Mouse (Mus musculus) ZHBTc4 (cell line): ENCODE measurements at regions not wholly inside any gene's neighbourhood (a gene's known extent, or its start where the extent isn't known, plus 50 kb on each side); places are given as distances from the start of the nearest gene placed in this dataset.

Experiments used
- DNase-seq: peaks from one replicate; pipeline ENCODE4 v3.0.0-alpha.2; 2011; ENCODE audit warnings: low read depth, low spot score

GRCm38 (mm10) chr2:17290709-17291108, 440.6 kb downstream of the Nebl start:
- no peak for DNase-seq

GRCm38 (mm10) chr2:17287598-17287997, 443.7 kb downstream of the Nebl start:
- DNase-seq, result no peak

GRCm38 (mm10) chr2:17249960-17250359, 481.3 kb downstream of the Nebl start:
- no peak for DNase-seq

GRCm38 (mm10) chr2:17245821-17246220, 485.4 kb downstream of the Nebl start:
- DNase-seq, result no peak

DNA sequence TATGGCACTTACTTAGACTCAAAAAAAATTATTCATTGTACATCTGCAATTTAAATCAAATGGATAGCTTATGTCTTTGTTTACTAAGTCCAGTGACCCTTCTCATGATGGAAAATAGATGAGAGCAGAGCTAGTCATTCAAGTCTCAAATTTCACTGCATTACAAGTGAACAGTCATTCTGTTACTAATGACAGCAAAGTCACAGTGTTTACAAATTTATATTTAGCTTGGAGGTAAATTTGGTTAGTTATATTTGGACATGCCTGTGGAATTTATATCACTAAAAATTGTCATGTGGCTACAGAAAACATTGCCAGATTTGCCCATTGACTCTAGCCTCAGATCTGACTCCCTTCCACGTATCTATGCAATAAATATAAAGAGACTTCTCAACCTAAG, 515.7 kb downstream of the Nebl start:
- no peak for DNase-seq

GRCm38 (mm10) chr2:17214881-17215280, 516.4 kb downstream of the Nebl start:
- no peak for DNase-seq

- no peak for DNase-seq
Measured at GRCm38 (mm10) chr2:17212566-17212965, 518.7 kb downstream of the Nebl start.

GRCm38 (mm10) chr2:17211105-17211504, 520.2 kb downstream of the Nebl start:
- no peak for DNase-seq

- no peak for DNase-seq
Measured at GRCm38 (mm10) chr2:17193611-17194010, 537.7 kb downstream of the Nebl start.

GRCm38 (mm10) chr2:17189169-17189568, 542.1 kb downstream of the Nebl start:
- no peak for DNase-seq

- DNase-seq, result peak; percentile 8
Measured at GRCm38 (mm10) chr2:17187822-17188221, 543.4 kb downstream of the Nebl start.

DNA sequence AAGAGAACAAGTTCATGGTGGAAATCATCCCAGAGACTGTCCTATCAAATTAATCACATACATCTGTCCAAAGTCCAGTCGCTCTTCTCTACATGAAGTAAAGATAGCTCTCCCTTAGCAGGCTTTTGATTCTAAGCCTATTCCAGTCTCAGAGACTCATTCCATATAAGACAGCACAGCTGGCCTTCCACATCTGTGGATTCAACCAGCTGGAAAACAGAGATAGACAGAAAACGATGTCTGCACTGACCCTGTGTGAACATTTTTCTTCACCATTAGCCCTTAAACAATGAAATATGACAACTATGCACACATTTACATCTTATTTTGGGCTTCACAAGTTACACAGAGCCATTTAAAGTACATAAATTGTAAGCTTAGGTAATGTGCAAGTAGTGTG, 547.6 kb downstream of the Nebl start:
- DNase-seq, result no peak

DNA sequence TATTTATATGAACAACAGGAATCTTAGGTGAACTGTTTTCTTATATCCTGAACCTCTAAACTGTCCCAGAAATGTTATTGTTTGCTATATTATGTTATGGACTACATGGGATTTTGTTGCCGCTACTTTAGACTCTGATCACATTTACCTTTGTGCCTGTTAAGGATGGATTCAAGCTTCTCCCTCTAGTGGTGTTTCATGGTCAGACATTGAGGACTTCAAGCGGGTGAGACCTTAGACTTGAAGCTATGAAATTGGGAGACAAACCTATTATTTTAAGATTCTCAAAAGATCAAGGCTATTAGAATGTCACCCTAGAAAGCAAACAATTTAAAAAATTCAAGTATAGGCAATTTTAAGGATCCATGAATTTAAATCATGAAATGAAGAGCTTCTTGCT, 549.7 kb downstream of the Nebl start:
- no peak for DNase-seq

GRCm38 (mm10) chr2:17168896-17169295, 562.4 kb downstream of the Nebl start:
- DNase-seq, result peak; percentile 44

GRCm38 (mm10) chr2:17165016-17165415, 566.2 kb downstream of the Nebl start:
- DNase-seq, result no peak

DNA sequence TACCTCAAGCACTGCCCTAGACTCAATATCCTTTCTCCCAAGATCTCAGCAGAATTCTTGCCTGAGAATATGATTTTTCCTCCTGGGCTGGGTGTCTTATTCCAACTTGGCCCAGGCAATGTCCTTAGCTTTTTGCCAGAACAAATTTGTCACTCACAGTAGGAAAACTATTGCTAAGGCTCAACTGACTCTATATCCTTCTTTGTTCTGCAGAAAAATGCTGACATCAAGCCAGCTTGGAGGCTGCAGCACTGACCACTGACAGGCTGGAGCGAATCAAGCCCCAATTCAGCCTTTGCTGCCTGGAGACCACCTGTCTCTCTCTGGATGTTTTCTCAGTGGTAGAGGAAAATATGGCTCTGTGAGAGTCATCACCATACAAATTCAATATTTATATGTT, 572.8 kb downstream of the Nebl start:
- no peak for DNase-seq

DNA sequence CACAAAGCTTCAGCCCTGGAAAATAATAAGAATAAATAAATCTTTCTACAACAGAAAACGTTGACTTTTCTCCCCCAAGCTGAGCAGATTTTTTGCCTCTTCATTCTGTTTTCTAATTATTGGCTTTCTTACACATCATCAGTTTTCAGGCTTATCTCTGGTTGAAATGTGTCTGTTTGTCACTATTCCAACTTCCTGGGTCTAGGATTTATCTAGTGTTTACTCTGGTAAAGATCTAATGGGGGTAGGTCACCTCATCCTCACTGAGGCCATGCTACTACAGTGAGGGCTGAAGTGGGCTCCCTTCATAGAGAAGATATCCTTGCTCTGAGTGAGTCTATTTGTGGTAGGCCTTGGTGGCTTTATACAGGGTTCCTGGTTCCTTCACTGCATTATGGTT, 573.9 kb downstream of the Nebl start:
- no peak for DNase-seq

GRCm38 (mm10) chr2:17155596-17155995, 575.7 kb downstream of the Nebl start:
- DNase-seq, result no peak

- DNase-seq, result no peak
Measured at GRCm38 (mm10) chr2:17123626-17124025, 607.6 kb downstream of the Nebl start.

GRCm38 (mm10) chr2:17117292-17117691, 614.0 kb downstream of the Nebl start:
- DNase-seq, result no peak

DNA sequence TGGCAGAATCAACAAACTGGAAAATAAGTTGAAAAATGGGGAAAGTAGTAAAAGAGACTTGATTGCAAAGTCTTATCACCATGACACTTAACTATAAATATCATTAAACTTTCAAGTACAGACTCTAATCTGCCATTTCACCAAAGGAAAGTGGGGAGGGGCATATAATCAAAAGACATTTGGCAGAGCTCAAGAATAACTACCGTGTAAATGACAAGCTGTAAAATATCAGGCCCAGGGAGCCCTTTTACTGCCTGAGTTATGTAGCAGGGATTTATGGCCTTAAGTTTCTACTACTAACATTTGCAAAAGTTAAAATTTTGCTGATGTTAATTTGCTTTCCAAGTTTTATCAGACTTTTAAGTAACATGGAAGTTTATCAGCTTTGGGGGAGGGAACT, 620.1 kb downstream of the Nebl start:
- DNase-seq, result no peak

DNA sequence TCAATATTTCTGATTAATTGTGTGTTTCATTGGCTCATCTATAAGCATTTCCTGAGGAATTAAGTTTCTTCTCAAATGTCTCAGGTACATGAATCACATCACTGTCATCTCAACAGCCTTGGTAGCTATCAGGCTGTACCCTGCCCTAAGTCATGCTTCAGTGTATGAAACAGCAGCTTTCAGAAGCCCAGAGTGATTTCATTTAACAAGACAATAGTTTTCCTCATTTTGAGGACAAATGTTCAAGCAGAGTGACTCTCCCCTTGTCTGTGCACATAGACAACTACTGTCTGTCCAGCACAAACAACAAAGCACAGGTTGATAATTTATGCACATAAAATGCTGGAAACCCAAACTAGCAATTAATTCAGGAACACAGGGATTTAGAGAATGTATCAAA, 630.1 kb downstream of the Nebl start:
- DNase-seq, result no peak

DNA sequence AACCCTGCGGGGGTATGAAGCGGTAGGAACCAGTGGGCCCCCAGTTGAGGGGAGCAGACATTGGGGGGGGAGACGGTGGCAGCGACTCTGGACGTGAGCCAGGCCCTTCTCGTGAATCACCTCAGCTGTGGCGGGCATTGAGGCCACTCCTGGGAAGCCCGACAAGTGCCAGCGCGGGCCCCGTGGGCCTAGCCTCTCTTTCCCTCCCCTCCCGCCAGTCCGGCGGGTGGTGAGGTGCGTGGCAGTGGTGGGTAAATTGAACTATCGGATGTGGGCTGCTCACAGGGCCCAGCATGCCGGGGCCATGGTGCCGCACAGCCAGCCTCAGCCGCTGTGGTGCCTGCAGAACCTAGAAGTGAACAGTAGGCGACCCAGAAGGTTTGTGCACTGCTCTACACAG, 633.7 kb downstream of the Nebl start:
- DNase-seq, result peak; percentile 43

- no peak for DNase-seq
Measured at GRCm38 (mm10) chr2:17091454-17091853, 639.8 kb downstream of the Nebl start.

GRCm38 (mm10) chr2:17081266-17081665, 650.0 kb downstream of the Nebl start:
- no peak for DNase-seq
